Mouse (Mus musculus) T-helper 2 cell (primary cell): Measurements from ENCODE around the gene Tlr7.

Experiments
- in situ Hi-C: fragments of 300-600 bp; cut with MboI, MseI; formaldehyde crosslinking; loops from one replicate; pipeline ENCODE4 v1.15.1; 2025; ENCODE audit warnings: high pct_unique_total_duplicates

The Tlr7 gene

GRCm38 (mm10) chrX:167330399-167330798 lies at the start of gene Tlr7:
Gene Tlr7 (minus strand): TSS chrX:167330558.
- in situ Hi-C loops, result no loop called here

DNA sequence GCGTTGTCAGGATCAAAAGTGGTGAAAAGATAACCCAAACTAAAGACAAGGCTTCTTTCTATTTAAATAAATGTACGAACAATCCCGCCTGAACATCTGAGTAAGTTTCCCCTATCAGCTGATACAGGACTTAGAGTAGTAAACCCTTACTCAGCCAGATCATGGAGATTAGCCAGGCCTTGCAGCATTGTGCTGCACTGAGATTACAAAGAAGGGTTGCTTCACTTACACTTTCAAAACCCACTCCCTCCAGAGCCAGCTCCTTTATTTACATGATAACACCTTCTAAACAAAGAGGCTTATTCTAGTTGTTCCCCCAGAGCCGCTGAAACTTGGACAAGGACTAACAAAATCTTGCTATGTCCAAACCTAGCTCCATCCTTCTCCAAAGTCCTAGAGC lies 49.7 kb upstream of the Tlr7 start:
- in situ Hi-C loops, result no loop called here

GRCm38 (mm10) chrX:167361231-167361630 lies 30.9 kb upstream of the Tlr7 start:
- in situ Hi-C loops, result loop anchor here (5.0 kb wide), 1 partner anchor 84 kb away; no protein-coding TSS in a partner anchor

- in situ Hi-C loops, result loop anchor here (5.0 kb wide), 1 partner anchor 82 kb away; no protein-coding TSS in a partner anchor
Observed at GRCm38 (mm10) chrX:167359704-167360103, 29.3 kb upstream of the Tlr7 start.

DNA sequence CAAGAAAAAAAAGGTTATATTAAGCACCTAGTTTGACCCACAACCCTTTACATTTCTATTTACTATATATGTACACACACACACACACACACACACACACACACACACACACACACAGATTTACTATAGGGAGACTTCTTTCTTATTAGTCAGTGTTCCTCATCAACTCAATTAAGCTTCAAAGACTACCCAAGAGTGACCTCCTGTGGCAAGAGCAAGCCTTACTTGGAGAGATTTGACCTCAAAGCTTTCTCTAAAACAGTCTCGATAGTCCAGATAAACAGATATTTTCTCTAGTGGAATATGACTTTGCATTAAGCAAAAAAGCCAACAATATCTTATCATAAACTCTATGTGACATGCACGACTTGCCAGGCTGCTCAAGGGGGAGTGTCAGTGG lies 27.1 kb upstream of the Tlr7 start:
- in situ Hi-C loops, result no loop called here

DNA sequence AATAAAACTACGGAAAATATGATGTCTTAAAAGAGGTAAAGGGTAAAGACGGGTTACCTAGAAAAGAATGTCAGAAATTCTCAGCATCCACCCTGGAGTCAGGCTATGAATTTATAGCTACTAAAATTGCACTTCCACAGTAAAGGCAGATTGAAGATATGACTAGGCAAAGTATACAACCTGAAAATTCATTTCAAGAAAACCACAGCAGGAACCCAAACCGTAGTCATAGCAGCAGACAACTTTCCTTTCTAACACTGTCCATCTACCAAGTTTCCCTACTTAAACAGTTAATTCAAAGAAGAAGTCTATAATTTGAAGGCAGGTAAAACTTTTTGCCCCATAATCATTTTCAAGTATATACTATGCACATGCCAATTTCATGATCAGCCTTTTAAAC lies 25.6 kb upstream of the Tlr7 start:
- in situ Hi-C loops, result no loop called here

DNA sequence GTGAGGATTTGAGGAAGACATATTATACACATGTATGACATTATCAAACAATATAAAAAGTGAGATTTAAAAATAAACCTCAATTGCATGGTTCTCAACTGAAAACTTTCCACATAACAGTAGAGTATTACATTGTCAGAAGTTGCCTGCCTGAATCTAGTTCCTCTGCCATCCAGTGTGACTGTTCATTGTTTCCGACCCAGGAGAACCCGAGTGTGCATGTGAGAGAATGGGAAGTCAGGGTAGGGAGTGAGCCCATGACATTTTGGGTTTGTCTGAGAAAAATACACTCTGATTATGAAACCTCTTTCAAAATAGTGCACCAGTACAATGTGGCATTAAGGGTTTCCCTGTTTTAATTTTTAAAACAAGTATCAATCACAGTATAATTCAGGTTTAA lies 23.3 kb upstream of the Tlr7 start:
- in situ Hi-C loops, result no loop called here

DNA sequence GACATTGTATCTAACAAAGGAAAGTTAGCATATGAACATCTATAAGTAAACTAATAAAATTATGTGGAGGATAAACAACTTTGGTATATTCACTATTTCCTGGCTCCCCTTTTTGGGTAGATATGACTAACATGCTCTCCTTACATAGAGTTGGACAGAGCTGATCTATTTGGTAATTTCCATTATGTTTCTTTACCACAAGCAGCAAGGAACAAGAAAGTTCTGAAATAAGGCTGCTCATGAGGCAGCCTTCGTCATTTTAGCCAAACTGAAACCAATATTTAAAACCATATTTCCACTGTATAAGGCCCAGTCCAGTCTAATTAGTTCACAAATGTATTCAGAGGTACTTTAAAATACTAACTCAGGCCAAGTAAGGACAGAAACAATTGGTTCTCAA lies 16.1 kb upstream of the Tlr7 start:
- in situ Hi-C loops, result no loop called here

DNA sequence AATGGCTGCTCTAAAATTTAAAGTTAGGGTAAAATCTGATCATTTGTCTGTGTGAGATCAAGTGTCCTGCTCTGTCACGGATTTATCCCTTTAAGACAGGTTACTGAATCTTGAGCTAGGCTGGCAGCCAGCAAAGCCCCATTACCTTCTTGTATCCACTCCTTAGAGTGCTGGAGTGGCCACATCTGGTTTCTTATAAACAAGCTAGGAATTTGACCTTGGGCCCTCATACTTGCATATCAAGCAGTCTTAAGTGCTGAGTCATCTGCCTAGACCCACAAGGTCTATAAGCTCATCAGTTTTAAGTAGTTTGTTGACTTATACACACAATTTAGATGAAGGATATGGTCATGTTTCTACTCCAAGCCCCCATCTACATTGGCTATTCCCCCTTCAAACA lies 14.0 kb upstream of the Tlr7 start:
- in situ Hi-C loops, result no loop called here

- in situ Hi-C loops, result no loop called here
Observed at GRCm38 (mm10) chrX:167341811-167342210, 11.5 kb upstream of the Tlr7 start.

GRCm38 (mm10) chrX:167340190-167340589 lies 9.8 kb upstream of the Tlr7 start:
- in situ Hi-C loops, result no loop called here

GRCm38 (mm10) chrX:167337990-167338389 lies 7.6 kb upstream of the Tlr7 start:
- in situ Hi-C loops, result no loop called here

- in situ Hi-C loops, result no loop called here
Observed at GRCm38 (mm10) chrX:167334571-167334970, 4.2 kb upstream of the Tlr7 start.

DNA sequence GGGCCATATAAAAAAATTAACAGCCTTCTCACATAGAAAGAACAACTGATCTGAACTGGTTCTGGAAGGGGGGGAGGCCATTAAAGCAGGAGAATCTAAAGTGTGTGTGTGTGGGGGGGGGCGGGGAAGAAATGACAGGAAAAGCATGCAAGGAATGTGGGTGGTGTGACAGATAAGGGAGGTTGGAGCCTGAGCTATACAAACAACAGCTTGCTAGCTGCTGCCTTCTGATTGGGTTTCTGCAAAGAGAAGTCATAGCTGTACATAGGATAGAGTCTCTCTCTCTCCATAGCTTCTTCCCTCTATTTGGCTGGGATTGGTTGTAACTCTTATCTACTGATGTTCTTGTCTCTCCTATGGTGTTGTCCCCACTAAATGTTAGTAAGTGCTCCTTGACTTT lies 2.2 kb upstream of the Tlr7 start:
- in situ Hi-C loops, result no loop called here

DNA sequence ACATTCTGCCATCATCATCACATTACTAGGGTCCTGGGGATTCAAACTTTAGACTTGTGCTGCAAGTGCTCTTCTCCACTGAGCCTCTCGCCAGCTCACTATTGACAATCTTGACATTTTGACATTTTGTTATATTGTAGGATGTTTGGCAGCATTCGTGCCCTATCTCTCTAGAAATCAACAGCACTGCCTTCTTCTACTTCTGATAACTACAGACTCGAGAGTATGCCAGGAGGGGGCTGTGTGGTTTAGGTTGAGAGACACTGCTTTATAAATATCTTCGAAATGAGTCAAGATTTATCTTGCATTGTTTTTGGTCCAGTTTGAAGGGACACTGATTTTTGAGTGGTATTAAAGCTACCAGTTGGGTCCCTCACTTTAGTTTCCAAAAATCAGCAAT lies 635 bp upstream of the Tlr7 start:
- in situ Hi-C loops, result no loop called here

DNA sequence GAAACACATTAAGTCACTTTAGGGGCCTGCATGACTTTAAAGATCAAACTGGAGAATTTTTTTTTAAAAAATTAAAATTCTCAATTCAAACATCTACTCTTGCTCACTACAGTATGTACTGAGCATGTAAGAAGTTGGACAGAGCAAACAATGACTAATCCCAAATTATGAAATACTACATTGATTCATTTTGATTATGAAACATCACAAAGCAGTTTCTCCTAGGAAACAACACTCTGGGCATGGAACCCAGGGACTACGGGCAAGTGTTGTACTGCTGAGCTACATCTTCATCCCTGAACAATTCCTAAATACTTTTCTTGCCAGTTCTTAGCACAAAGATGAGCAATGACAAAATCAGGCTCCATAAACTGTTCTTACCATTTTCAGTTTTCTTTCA lies 738 bp downstream of the Tlr7 start:
- in situ Hi-C loops, result no loop called here

DNA sequence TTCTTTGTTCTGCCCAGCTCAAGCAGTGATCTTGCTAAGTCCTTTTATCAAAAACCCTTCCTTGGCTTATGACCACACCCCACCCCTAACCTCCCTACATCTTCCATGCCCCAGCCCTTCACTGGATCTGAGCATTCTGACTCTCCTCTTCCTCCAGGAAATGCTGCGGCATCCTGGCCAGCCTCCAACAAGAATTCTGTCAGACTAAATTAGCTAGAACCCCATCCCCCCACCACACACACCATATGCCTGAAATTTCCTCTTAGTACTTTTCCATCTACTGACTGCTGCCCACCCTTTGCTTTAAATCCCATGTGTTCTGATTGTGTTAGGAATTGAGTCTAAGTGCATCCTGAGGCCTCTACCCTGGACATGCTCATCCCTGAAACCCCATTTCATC lies 1.3 kb downstream of the Tlr7 start:
- in situ Hi-C loops, result no loop called here

GRCm38 (mm10) chrX:167328519-167328918 lies 1.8 kb downstream of the Tlr7 start:
- in situ Hi-C loops, result no loop called here

DNA sequence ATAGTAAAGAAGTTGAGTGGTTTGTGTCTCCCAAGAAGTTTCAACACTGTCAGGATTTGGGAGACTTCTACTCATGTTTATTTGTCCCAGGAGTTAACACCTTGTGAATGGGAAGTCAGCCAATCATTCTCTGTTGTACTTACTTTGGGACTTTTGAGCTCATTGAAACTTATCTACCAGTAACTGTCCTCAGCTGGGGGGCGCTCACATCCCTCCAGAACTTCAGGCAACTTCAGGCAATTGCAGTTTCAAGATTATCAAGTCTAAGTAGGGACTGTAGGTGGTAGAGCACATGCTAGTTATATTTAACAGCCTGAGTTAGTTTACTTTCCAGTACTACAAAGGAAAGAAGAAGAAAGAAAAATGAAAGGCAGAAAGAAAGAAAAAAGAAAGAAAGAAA lies 6.6 kb downstream of the Tlr7 start:
- in situ Hi-C loops, result no loop called here

DNA sequence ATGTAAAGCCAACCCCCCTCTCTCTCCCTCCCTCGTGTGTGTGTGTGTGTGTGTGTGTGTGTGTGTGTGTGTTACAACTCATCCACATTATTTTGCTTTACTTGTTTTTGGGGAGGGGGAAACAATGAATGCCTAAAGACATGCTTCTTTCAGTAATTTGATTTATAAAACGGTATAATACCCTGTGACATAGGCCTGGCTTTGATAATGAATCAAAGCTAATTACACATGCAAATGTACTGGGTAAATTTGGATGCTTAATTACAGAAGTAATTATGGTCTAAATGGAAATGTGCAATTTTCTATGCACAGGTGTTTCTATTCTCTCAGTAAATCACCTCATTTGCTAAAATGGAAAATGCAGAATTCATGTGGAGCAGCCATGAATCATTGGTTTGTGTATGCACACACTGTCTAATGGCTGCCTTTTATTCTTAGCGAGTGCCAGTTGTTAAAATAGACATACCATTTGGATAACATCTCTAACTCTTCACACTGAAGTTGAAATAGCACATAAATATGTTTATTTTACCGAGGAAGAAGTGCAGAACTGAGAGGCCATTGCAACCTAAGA lies 9.0 kb downstream of the Tlr7 start:
- in situ Hi-C loops, result no loop called here

- in situ Hi-C loops, result no loop called here
Observed at GRCm38 (mm10) chrX:167318819-167319396, 11.4 kb downstream of the Tlr7 start.

GRCm38 (mm10) chrX:167315766-167316165 lies 14.6 kb downstream of the Tlr7 start:
- in situ Hi-C loops, result no loop called here

GRCm38 (mm10) chrX:167315093-167315726 lies 15.1 kb downstream of the Tlr7 start:
- in situ Hi-C loops, result no loop called here
